Mouse (Mus musculus): ENCODE measurements at regions not wholly inside any gene's neighbourhood (a gene's known extent, or its start where the extent isn't known, plus 50 kb on each side); places are given as distances from the start of the nearest gene placed in this dataset.
"Not testable (repeated sequence)": the region's sequence is repeated elsewhere in the genome, so short reads cannot be mapped to it uniquely, and the experiment has no call there.

GRCm38 (mm10) chr1:168681685-168682491, 249.8 kb upstream of the Pbx1 start:
- DNase-seq = peak; percentile 15

DNA sequence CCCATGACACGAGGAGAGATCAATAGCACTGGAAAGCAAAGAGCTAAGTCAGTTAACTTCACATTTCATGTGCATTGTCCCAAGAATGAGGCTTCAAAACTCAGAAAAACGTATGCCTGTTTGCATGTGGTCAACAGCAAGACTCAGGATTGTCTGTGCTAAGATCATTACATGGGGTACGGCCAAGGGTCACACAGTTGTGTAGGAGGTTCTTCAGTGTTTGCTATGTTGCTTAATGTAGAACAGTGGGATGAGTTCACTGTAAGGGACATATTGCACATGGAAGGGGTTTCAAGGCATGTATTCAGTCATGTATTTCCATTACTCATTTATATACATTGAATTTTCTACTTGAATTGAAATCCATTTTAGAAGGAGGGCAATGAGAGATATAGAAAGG, 248.6 kb upstream of the Pbx1 start:
- DNase-seq = no peak

DNA sequence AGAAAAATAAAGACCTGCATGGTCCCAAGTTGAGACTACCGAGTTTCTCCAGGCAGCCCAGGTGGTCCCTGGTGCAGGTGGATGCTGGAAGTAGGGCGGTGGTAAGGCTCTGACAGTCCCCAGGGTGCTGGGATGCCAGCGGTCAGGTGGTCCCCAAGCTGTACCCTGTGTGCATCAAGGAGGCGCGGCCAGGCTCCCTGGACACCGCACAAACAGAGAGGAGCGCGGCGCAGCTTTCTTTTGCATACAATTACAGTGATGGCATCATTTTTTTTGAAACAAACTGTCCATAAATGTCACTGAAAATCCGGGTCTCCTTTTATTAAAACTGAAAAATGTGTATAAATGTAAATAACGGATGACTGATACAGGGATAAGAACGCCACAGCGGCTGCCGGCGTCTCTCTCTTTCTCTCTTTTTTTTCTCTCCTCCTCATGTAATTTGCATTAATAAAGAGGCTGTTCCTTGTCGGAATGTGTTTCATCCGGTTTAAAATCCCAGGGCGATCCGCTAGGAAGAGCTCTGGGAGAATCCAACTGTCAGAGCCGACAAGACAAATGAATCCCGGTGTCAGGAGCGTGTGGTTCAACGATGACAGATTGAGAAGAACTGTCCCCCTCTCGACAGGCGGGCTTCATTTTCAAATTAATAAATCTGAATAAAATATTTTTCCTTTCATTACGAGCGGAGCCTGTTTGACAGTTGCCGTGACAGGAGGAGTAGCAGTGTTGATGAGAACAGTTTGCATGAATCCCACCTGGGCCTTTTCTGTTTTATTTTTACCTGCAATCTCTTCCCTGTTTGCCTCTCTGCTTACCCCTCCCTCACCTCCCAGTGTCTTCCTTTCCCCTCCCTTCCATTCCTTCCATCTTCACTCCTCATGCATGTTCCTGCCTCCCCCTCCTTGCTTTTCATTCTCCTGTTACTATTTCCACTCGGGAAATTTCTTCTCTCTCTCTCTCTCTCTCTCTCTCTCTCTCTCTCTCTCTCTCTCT, 244.6 kb upstream of the Pbx1 start:
- no peak for DNase-seq

DNA sequence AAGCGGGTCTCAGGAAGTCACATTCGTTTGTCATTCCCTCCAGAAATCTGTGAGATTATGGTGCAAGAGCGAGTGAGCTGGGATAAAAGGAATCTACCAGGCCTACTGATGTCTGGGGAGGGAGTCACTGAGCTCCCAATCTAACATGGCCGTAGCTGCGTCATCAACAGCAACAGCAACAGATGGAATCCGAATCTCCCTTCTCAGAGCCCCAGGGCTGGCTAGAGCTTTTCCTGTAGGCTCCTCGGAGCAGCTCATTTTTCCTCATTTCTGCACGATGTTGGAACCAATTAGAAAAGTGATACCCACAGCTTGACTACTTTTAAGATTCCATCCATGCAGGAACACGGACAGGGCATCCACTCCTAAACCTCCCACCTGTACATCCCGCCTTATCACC, 243.7 kb upstream of the Pbx1 start:
- DNase-seq = no peak

DNA sequence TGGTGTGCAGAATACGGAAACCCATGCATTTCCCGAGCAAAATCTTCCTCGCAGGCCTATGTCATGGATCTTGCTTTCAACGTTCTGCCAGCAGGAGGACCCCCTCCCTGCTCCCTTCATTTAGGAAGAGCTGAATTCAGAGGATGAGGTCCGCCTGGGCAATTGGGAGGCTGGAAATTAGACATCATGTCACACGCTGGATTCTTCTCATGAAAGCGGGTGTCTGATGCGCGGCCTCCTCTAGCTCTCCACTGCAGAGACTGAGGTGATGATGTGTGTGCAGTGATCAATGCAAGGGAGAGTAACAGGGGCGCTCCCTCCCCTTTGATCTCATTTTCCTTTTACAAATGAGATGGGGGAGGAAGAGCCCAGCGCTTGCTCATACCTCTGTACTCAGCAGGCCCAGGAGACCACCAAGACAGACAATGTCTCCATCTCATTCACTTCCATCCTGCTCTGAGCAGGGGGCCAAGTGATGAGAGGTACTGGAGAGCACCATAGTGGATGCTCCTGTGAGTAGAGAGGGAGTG, 230.8 kb upstream of the Pbx1 start:
- DNase-seq = no peak

GRCm38 (mm10) chr1:168660956-168661355, 228.9 kb upstream of the Pbx1 start:
- no peak for DNase-seq

GRCm38 (mm10) chr1:168659578-168659977, 227.5 kb upstream of the Pbx1 start:
- DNase-seq = no peak

DNA sequence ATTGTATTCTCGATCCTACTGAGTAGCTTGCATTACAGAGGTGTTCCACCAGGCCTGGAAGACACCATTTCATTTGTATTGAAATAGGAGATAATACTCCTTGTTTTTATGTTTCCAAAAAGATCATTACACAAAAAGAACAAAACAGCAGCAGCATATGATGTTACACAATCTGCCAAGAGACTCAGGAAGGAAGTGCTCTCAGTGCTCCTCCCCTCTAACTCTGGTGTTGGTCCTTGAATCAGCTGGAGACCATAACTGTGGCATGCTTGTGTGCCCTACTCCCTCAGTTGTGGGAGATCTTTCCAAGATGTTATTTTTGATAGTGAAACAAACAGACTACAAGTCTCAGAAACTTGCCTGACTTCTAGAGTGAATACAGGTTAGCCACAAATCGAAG, 200.8 kb upstream of the Pbx1 start:
- no peak for DNase-seq

- DNase-seq = no peak
These were observed 199.9 kb upstream of the Pbx1 start for GRCm38 (mm10) chr1:168631979-168632378.

GRCm38 (mm10) chr1:168601967-168602366, 169.9 kb upstream of the Pbx1 start:
- DNase-seq = not testable (repeated sequence)

DNA sequence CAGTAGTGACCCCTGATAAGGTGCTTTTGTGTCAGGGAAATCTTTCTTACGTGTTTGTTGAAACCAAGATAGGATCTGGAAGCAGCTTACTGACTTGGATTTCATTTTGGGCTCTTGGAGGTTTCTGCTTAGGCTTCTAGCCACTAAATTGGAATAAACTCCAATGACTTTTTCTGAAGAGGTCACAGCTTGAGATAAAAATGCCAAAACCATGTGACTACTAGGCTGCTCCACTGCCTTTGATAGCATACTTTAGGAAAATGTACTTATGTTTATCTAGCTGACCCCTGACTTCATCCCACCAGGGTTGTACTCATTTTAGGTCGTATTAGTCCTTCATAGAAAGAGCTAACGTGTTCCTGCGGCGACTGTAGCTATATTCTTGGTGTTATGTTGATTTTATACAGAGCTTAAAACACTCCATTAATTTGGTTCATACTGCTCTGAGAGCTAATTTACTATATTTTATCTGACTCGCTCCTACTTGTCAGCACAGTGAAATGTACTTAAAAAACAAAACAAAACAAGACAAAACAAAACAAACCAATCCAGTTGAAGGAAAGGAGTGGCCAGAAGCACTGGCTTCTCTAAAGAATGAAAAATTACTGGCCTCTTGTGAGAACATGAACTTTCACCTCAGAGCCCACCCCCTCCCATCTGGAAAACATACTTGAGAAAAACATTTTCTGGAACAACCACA, 168.5 kb upstream of the Pbx1 start:
- DNase-seq = no peak

DNA sequence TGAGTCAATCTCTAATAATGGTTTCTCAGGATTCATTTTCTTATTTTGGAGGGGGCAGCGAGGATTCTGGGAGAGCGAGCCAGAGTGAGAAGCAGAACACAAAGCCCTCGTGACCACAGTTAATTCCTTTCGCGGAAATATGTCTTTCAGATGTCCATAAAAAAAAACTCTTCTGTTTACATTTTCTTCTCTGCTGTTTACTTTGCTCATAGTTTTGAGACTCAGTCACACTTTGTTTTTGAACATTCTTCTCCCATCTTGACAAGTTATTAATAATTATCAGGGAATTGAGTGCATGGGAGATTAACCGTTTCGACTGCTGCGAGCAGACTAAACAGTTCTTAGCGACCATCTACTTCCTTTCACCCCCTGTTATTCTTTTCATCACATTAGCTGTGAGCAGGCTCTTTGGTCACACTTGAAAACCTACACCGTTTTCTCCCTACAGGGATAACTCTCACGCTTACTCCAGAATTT, 166.2 kb upstream of the Pbx1 start:
- DNase-seq = no peak

GRCm38 (mm10) chr1:168597495-168597894, 165.4 kb upstream of the Pbx1 start:
- DNase-seq = no peak

- peak; percentile 67 for DNase-seq
These were observed 152.1 kb upstream of the Pbx1 start for GRCm38 (mm10) chr1:168584137-168584536.

- DNase-seq = no peak
These were observed 150.4 kb upstream of the Pbx1 start for GRCm38 (mm10) chr1:168582434-168582833.

DNA sequence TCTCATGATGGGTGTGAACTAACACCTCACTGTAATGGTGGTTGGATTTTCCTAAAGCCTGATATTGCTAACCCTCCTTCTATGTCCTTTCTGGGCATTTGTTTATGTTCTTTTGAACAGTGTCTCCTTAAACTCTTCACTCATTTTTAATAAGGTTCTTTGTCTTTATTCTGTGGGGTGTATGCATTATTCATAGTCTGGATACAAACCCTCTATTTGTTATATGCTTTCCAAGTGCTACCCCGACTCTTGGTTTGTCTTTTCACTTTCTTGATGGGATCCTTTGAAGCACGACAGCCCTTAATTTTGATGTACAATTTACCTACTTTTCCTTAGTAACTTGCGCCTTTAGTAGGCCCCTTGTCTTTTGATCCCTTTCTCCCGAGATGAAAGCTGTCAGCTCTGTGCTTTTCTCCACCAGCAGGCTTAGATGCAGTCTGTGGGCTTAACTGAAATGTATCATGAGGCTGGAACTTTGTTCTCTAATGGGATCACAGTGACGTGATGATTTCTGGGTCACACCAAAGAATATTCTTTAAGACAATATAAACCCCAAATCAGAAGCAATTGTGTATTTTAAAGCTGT, 138.0 kb upstream of the Pbx1 start:
- DNase-seq = no peak

DNA sequence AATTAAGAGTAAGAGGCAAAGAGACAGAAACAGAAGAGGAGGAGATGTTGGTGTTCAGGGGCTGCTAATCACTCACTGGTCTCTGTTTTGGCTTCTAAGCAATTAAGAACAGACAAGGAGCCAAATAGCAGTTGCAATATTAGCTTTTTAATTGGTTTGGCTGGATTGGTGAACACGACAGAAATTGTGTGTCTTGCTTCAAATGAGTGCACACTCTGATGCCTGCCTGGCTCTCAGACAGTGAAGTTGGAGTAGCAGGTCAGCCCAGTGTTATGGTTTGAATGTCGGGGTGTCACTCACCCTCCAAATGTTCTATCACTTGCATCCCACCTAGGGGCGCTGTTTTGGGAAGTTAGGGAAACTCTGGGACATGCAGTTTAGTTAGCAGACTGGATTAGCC, 120.3 kb upstream of the Pbx1 start:
- DNase-seq = no peak

DNA sequence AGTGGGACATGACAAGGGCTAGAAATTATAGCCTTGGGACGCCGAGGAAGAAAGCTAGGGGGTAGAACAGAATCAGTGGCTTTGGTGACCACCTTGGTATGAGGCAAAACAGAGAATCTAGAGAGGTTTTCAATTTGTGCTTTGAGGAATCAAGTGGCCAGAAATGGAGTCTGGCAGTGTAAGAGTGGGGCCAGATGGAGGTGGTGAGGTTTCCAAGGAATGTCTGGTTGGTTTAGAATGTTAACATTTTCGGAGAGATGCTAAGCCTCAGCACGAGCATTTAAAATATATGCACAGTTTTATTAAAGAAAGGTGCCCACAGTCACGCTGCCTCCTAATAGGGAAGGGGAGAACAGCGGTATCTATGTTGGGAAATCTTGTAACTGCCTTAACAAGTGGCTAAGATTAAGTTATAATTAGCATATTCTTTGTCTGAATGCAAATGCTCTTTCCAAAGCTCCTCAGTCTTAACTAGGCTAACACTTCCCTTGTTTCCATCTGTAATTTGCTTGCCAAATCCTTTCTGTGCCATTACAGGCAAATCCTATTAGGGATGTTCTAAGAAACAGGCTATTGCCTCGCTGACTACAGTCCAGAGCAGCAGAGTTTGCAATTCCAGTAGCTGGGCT, 117.9 kb upstream of the Pbx1 start:
- no peak for DNase-seq

DNA sequence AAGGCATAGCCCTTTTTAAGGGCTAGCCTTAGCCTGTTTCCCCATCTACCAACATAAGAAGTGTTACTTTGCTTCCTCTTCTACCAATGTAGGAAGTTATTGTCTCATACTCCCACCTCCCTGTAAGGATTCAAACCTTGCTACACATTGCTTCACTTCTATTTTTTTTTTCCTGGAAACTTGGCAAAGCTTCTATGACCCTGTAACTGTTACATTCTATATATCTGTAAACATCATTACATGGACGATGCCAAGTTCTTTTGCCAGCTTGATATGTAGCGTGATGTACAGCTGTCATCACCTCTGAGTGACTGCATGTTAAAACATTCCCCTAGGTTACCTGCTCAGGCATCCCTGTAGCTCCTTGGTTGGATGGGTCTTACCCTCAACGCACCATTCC, 114.1 kb upstream of the Pbx1 start:
- DNase-seq = no peak

GRCm38 (mm10) chr1:168545072-168545780, 113.2 kb upstream of the Pbx1 start:
- DNase-seq = no peak

GRCm38 (mm10) chr1:168541231-168541630, 109.2 kb upstream of the Pbx1 start:
- DNase-seq = no peak
